Mouse (Mus musculus) cerebellum, adult 9-10 months (tissue): Measurements from ENCODE around the gene Fkbp10.

Source experiments
- DNase-seq: peaks from one replicate; pipeline ENCODE4 v3.0.0; 2022

The Fkbp10 gene

DNA sequence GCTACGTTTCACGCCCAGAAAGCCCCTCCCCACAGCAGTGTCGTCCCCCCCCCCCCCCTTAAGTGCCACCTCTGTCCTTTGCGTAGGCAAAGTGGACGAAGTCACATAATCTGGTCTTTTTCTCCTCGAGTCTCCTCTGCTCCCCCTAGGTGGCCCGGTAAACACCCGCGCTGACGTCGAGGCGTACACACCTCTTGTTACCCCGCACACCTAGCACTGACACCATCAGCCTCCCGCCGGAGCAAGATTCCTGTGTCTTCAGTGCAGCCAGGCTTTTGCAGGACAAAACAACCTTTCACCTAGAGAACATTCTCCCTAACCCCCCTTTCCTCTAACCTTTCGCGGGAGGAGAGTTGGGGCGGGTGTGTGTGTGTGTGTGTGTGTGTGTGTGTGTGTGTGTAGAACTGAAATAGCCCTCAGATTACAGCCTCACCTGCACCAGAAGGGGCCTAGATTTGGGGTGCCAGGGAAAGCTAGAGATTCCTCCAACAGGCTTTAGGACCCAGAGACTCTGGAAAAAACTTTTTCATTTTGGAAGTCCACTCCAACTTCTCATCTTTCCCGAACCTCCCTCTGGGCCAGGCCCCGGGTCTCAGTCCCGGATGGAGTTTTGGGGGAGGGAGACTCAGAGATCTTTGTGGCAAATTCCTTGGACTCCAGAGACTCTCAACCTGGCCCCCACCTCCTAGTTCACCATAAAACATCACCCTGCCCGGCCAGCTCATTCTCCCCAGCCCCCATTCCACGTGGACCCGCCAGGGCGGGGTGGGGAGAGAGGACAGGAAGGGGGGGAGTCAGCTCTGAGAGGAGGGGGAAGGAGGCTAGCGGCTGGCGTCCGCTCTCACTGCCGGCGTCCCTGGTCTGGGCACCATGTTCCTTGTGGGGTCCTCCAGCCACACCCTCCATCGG, at the start of gene Fkbp10:
Gene Fkbp10, plus strand, starts transcription at position 784 of the 909 bp plus-strand sequence.
- peak; percentile 43 for DNase-seq

DNA sequence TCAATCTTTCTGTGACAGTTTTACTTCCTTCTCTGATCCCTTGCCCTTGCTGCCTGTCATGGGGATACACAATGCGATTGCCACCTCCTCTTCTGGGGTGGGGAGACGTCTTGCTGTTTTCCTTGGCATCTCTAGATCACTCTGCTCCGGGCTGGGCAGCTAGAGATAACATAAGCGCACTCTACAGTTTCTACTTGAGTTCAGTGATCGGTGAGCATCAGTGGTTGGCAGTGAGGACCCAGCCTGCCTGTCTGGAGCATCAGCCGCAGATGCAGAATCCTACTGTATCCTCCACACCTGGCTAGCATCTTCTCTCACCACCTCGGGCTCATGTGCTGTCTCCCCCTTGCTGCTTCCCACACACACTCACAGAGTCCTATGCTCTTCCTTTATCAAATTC, 46.4 kb upstream of the Fkbp10 start:
- DNase-seq = no peak

DNA sequence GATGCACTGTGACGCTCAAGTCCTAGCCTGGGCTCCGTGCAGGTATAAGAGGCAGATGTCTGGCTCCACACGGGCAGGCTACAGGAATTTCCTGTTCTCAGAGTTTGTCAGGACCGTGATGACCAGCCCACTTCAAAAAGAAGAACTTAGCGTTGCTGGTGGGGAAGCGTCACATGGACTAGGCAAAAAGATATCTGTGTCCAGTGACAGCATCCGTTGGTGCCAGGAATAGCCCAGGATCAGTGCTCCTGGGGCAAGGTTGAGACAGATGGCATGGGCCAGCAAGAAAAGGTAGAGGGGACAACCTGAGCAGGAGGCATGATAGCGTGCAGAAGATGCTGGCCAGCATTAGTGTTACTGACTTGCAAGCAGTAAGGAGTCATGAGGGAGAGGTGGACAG, 45.7 kb upstream of the Fkbp10 start:
- peak; percentile 70 for DNase-seq

DNA sequence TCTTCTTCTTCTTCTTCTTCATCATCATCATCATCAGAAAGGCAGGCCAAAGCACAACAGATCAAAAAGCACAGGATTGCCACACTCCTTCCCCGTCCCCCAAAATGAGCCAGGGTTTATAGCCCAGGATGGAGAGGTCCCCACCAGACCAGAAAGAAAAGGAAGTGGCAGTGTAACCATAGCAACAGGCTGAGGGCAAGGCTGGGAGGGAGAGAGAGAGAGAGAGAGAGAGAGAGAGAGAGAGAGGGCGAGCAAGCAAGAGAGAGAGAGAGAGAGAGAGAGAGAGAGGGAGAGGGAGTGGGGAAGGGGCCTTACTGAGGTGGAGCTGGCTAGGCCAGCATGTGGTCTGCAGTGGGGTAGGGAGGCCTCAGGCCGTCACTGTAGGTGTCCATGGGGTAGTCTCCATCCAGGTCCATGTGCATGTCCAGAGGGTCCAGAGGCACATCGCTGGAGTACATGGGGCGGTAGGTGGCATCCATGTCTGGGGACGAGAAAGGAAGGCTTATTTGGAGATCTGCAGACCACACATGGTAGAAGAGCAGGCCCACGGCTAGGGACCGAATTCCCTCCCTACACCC, 43.4 kb upstream of the Fkbp10 start:
- no peak for DNase-seq

DNA sequence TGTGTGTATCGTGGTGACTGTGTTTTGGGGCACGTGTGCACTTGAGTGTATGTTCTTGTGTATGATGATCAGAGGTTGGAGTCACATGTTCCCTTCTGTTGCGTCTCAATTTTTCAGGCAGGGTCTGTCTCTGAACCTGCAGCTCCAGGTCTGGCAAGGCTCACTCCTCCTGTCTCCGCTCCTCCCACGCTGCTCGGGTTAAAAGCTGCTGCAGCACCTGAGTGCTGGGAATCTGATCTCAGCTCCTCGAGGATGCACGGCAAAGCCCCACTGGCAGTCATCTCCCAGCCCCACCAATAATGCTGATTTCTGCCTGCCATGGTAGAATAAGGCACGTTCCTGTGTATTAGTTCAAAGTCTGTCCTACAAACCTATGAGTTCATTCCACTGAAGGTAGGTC, 40.4 kb upstream of the Fkbp10 start:
- no peak for DNase-seq

DNA sequence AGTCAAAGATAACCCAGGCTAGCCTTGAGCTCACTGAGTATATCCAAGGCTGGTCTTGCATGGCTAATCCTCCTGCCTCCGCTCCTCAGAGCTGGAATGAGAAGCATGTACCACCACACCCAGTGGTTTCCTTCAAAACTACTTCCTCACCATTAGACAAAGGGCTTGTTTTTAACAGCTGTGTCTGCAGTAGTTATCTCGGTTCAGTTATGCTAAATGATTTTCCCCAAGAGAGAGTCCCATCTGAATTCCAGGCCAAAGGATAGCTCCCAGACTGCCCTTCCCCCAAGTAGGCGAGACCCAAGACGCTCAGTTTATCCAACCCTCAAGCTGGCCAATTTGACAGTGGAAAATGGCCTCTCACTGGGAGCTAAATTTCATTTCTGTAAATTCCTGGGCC, 39.5 kb upstream of the Fkbp10 start:
- DNase-seq = no peak

DNA sequence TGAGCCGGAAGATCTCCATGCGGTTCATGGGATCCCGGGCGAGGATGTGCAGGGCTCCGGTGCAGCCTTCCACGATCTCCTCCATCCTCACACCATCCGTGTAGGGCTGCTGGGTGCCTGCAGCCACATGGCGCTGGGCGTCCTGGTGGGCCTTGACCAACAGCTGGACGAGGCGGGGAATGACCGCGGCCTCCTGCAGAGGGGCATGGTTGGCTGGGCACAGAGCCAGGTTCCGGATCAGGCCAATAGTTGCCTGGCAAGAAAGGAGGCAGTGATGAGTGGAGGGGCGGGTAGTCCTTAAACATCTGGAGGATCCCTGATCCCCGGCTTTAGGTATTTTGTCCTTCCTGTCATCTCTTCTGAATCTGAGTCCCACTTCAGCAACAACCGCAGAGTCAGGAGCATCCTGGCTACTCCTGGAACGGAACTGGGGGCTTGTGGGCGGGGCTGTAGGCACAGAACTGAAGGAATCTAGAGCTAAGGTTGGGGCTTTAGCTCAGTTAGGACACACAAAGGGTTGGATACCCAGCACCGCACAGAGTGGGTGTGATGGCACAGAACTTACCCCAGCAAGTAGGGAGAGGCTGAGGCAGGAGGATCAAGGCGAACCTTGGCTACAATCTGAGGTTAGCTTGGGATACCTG, 38.6 kb upstream of the Fkbp10 start:
- no peak for DNase-seq

DNA sequence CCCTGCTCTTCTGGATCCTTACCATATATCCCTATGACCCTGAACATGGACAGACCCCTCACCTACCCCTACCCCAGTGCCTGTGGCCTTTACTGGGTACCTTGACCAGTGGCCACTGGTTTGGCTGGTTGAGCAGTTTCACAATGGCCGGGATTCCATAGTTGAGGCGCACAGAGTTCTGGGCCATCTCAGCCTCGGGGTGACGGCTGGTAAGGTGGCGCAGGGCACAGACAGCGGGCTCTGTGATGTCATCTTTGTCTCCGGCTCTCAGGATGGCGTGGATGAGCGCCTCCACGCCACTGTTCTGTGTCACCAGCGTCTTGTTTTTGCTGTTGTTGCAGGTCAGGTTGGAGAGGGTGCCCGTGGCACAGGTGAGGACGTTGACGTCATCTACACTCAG, 37.5 kb upstream of the Fkbp10 start:
- DNase-seq = no peak

DNA sequence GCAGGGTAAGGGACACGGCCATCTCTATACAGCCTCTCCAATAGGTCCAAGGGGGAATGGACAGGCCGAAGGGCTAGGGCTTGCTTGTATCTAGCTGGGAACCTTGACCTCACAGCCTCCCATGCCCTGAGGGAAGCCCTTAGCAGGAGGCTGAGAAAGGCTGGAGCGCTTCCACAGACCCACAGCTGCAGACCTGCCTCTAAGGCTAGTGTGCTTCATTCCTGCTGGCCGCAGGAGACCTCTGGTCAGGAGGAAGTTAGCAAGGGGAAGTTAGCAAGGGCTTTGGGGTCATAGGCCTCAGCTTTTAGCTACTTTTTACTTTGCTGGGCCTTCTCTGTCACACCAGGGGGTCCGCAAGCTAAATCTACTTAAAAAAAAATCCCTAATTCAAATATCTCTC, 37.1 kb upstream of the Fkbp10 start:
- no peak for DNase-seq

DNA sequence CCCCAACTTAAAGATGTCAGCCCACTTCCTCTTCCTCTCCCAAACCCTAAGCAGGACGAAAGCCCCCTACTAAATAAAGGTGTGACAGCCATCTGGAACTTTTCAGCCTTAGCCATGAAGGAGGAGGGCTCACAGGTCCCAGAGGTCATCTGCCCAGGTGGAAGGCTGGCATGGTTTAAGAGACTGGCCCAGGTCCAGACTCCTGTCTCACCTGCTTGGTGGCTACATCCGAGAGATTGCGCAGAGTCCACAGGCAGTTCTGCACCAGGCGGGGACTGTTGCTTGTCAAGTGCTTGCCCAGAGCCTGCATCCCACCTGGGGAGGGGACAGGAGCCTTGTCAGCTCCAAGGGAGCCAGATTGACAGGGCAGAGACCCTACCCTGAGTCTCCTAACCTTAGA, 36.2 kb upstream of the Fkbp10 start:
- no peak for DNase-seq

DNA sequence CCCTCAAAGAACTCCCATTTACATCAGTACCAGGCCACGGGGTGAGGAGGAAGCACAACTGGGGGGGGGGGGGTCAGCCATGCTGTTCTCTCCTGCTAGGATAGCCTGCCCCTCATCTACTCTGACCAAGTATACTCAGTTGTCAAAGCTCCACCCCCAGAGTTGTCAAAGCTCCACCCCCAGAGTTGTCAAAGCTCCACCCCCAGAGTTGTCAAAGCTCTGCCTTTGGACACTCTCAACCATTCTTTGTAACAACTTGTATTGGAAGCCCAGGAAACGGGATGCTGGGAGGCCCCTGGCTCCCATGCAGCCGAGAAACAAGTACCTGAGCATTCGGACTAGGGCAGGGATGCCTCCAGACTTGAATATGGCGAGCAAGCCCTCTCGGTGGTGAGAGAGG, 32.8 kb upstream of the Fkbp10 start:
- DNase-seq = no peak

DNA sequence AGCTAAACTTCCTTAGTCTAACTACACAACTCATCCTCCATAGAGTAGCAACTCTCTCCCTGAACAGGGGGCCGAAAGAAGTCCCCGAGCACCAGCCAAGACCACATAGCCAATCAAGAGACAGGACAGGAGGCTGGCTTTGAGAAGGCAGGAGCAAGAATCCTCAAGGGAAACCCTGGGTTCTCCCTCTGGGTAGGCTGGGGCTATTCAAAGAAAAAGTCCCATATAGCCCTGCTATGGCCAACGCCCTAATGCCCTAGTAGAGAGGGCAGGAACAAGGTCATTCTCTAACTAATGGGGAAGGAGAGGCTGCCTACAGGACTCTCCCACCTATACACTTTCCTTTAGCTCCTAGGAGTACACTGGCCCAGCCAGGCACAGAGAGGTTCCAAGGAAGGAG, 30.5 kb upstream of the Fkbp10 start:
- no peak for DNase-seq

DNA sequence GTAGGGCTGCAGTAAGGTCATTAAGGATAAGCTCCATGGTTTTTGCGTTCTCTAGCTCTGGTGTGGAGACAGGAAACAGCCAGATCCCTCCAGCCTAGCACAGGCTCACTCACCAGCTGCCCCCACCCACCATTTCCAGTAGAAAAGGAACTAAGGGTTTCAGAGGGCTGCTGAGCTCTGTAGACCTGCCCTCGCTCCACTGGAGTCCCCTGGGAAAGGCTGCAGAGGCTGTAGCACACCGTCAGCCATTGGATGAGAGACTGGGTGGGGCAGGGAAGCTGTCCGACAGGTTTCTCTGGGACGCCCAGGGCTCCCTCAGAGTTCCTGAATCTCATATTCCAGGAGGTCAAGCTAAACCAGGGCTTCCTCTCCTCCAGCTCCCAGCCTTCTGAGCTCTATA, 28.9 kb upstream of the Fkbp10 start:
- no peak for DNase-seq

DNA sequence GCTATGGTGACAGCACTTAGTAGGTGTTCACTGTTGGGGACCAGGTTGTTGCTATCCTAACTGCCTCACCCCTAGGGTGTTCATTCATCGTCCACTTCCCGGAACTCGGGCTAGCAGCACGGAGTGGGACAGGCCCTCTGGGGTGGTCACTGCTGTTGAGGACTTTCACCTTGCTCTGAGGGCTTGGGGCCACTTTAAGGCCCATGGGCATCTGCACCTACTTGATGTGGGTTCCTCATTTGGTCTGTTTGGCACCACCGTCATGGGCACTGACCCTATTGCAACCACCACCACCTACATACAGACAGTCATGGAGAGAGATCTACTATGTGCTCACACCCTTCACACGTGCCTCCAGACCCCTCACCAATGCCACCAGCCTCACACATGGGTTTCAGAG, 28.4 kb upstream of the Fkbp10 start:
- no peak for DNase-seq

DNA sequence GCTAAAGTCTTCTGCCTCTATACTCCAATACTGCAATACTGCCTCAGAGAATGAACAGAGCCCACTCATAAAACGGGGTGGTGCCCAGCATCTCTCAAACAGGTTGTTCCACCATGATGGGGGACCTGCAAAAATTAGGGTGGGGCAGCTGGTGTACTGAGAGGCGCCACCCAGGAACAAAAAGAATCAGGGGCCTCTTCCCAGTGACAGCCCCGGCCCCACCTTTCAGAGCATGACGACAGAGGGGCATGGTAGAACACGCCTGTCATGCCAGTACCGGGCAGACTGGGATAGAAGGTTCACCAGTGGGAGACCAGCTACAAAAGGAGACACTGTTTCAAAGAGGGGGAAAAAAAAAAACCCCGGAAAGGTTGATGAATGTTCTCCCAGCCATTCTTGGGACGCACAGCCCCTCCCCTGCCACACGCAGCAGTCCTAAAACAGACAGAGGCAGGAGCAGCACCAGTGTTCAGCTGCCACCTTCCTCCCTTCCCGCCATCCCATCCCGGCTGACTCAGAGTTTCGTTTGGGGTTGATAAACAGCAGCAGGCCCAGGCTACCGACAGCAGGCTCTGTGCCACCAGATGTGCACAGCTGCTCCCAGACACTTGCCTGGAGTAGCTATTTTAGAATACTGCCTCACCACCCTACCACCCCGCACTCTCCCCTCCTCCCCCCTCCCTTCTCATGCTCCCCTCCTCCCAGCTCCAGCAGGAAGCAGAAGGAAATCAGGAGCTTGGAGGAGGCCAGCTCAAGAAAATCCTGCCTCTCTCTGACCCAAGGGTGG, 27.7 kb upstream of the Fkbp10 start:
- DNase-seq = no peak

DNA sequence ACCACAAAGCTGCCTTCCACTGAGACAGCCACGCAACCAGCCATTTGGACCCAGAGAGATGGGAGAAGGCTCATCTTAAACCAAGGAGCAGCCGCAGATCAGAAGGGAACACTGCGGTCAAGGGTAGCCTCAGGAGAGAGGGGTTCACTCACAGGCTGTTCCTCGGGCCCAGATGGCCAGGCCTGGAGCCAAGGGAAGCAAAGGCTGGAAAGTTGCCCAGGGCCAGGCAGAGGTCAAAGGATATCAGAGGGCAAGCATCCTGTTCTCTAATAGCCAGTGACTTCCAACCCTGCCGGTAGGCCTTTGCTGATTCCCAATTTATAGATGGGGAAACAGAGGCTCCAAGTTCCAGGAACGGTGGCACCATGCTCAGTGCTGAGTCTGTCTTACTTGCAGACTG, 26.9 kb upstream of the Fkbp10 start:
- DNase-seq = peak; percentile 76

DNA sequence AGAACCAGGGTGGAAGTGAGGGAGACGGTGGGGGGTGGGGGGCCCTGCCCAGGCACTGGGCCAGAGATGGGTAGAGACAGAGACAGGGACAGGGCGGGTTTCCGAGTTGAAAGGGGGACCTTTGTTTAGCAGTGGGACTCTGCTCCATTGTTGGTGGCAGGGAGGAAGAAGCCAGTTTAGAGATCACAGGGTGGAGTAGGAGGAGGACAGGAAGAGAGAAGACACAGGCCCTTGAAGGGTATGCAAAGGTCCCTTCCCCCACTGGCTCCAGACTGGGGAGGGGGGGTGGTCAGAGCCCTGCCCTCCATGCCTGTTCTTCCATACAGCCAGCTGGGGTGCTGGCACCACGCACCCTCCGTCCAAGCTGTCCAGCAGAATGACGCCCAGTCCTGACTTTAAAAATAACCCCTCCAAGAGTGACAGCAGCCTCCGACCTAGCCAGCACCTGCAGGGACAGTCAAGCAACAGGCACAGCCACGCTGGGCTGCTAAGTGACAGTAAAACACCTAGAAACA, 25.5 kb upstream of the Fkbp10 start:
- peak; percentile 93 for DNase-seq

DNA sequence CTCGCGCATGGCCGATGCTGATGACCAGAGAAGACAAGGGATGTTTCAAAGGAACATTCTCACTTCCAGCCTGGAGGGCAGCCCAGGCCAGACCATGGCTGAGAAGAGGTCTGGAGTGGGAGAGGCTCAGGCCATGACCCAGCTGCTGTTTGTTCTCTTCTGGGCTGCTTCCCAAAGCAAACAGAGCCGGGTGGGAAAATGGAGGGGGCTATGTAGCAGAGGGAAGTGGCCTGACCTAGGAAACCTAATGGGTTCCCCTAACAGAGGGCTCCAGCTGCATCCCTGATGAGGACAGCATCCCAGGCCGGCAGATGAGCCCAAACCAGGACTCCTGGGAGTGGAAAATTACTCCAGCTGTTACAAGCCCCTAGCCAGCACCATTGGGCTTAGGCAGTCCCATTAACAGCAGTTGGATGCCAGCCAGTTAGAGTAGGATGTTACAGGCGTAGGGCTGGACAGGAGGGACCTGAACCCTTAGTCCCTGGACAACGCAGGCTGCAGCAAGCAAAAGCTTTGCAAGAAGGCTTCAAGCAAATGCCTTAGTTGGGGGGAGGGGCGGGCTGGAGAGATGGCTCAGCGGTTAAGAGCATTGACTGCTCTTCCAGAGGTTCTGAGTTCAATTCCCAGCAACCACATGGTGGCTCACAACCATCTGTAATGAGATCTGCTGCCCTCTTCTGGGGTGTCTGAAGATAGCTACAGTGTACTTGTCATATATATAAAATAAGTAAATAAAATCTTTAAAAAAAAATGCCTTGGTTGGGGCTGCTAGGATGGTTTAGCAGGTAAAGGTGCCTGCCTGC, 24.2 kb upstream of the Fkbp10 start:
- DNase-seq = peak; percentile 68

DNA sequence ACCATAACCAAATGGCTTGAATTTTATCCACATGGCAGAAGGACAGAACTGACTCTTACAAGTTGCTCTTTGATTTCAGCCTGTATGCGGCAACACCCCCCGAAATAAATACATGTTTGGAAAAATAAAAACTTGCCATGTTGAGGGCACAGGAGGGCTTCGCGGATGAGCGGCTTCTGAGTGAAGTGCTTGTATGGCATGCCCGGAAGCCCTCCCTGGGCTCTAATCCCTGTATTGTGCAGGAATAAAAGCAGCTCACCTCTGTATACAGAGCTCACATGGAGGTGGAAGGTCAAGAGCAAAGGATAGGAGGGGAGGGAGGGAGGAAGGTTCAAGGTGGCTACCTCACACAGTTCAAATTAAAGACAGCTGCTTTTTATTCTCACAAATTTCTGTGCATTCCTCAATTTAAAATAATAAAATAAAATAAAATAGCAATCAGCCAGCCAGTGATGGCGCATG, 23.6 kb upstream of the Fkbp10 start:
- no peak for DNase-seq

DNA sequence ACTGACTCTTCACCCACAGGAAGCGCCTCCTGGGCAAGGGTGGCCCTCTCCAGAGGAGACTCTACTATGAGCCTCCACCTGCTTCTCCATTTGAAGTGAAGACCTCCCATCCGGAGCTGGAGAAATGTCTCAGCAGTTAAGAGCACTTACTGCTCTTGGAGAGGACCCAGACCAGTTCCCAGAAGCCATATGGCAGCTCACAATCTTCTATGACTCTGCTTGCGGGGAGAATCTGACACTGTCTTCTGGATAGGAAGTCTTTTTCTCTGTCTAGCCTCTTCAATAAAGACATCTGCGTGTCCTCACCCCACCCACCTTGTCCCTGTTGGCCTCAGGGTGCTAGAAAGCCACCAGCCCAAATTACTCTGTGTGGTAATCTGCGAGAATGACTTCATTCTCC, 22.5 kb upstream of the Fkbp10 start:
- DNase-seq = peak; percentile 63

DNA sequence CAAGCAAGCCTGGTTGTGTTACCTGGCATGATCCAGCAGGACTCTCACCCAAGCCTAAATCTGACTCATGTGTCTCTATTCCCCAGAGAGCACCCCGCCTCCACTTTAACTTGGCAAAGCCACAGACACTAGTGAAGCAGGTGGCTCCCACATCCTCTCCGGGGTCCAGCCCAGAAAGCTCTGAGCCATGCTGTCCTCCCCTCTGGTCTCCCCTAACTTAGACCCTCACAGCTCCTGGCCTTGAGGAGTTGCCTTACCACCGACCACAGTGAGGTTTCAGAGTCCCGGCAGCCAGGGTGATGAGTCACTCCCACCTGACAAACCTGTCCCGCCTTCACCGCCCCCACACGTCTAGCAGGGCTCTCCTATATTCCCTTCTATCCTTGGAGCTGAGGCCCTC, 21.8 kb upstream of the Fkbp10 start:
- peak; percentile 76 for DNase-seq
